Mouse (Mus musculus) kidney, embryonic 16.5 days (tissue): ENCODE measurements around the gene Rsph1. TPM values are rescaled to one million over a fixed set of nuclear protein-coding genes. Genes with fewer than 3 reads are reported as not detected.

ENCODE experiments used
- ATAC-seq: fragments of 200-750 bp; cut with Nextera tagmentation; 2 replicates; pipeline ENCODE4 v1.8.0; 2017; ENCODE audit warnings: moderate TSS enrichment; ENCODE audit not compliant: low FRiP score, low TSS enrichment
- H3K27ac ChIP-seq: fragments of 300-500 bp; sonication (generic); 2 replicates; pipeline ENCODE4 v1.5.1; 2014; ENCODE audit warnings: low read length
- H3K27me3 ChIP-seq: fragments of 300-500 bp; sonication (generic); 2 replicates; pipeline ENCODE4 v1.6.1; 2014; ENCODE audit warnings: low read length, control low read depth, mixed read lengths; ENCODE audit not compliant: insufficient read depth
- H3K36me3 ChIP-seq: fragments of 300-500 bp; sonication (generic); 2 replicates; pipeline ENCODE4 v1.6.1; 2014; ENCODE audit warnings: low read length, control low read depth, mixed read lengths; ENCODE audit not compliant: insufficient read depth
- H3K4me1 ChIP-seq: fragments of 300-500 bp; sonication (generic); 2 replicates; pipeline ENCODE4 v1.6.1; 2014; ENCODE audit warnings: low read length, control low read depth, mixed read lengths; ENCODE audit not compliant: insufficient read depth
- H3K4me2 ChIP-seq: fragments of 300-500 bp; sonication (generic); replicated peaks from 2 replicates; pipeline ENCODE4 v1.6.1; 2014; ENCODE audit warnings: low read depth, low read length
- H3K4me3 ChIP-seq: fragments of 300-500 bp; sonication (generic); 2 replicates; pipeline ENCODE4 v1.5.1; 2014; ENCODE audit warnings: mild to moderate bottlenecking, low read length
- H3K9ac ChIP-seq: fragments of 300-500 bp; sonication (generic); replicated peaks from 2 replicates; pipeline ENCODE4 v1.6.1; 2014; ENCODE audit warnings: low read length
- H3K9me3 ChIP-seq: fragments of 300-500 bp; sonication (generic); 2 replicates; pipeline ENCODE4 v1.6.1; 2016; ENCODE audit warnings: low read length, control low read depth
- WGBS: fragments of 180-500 bp; shearing (Covaris S2); extraction: QIAGEN DNeasy Blood & Tissue Kit; methylation state at CpG from one replicate; pipeline ENCODE4 v1.1.7; 2014; 5-methylcytosine and 5-hydroxymethylcytosine counted together
- polyA plus RNA-seq: library from polyadenylated mRNA; unstranded; fragments of >200 nt; fragmentation: Nextera tagmentation; extraction: Ambion mirVana; gene quantifications from 2 replicates; pipeline ENCODE4 v1.2.1, GENCODE M21; 2015

The Rsph1 gene
- polyA plus RNA-seq, 1 experiment from 2014 or later = 2.0 TPM

- Histone ChIP-seq H3K9ac (no peak overlapping the region), H3K9me3 (no peaks in the 10 kb centered on the region), H3K27ac (no peak overlapping the region), H3K4me3 (no peak overlapping the region), H3K4me1 (peaks cover 8% of the 10 kb centered on the region), H3K27me3 (no peaks in the 10 kb centered on the region), H3K4me2 (no peak overlapping the region), H3K36me3 (no peaks in the 10 kb centered on the region)
- ATAC-seq = no peak
- 53% methylated on average over 19 of the region's 19 CpGs for WGBS
Measured at GRCm38 (mm10) chr17:31281830-31282686, 4.9 kb upstream of the Rsph1 start.

GRCm38 (mm10) chr17:31280269-31280668 lies 3.1 kb upstream of the Rsph1 start:
- no peak for ATAC-seq
- Histone ChIP-seq H3K27me3 (no peaks in the 10 kb centered on the region), H3K4me1 (peaks cover 13% of the 10 kb centered on the region)

GRCm38 (mm10) chr17:31279541-31279940 lies 2.4 kb upstream of the Rsph1 start:
- ATAC-seq = no peak
- H3K9ac ChIP-seq = no peak overlapping the region
- H3K9me3 ChIP-seq = no peaks in the 10 kb centered on the region
- no peaks in the 10 kb centered on the region for H3K27me3 ChIP-seq
- H3K27ac ChIP-seq = no peak overlapping the region
- no peak overlapping the region for H3K4me3 ChIP-seq
- peaks cover 13% of the 10 kb centered on the region for H3K4me1 ChIP-seq
- no peak overlapping the region for H3K4me2 ChIP-seq
- no peaks in the 10 kb centered on the region for H3K36me3 ChIP-seq
- WGBS = 62% methylated on average over 9 of the region's 9 CpGs

More at GRCm38 (mm10) chr17:31280269-31280668, 3.1 kb upstream of the Rsph1 start:
- Histone ChIP-seq H3K27ac (no peak overlapping the region), H3K4me2 (no peak overlapping the region), H3K9ac (no peak overlapping the region), H3K9me3 (no peaks in the 10 kb centered on the region), H3K4me3 (no peak overlapping the region), H3K36me3 (no peaks in the 10 kb centered on the region)
- 58% methylated on average over 6 of the region's 6 CpGs for WGBS

GRCm38 (mm10) chr17:31277931-31278330 lies 748 bp upstream of the Rsph1 start:
- ATAC-seq = no peak
- no peaks in the 10 kb centered on the region for H3K36me3 ChIP-seq
- no peak overlapping the region for H3K4me3 ChIP-seq
- H3K4me1 ChIP-seq = peaks cover 13% of the 10 kb centered on the region
- 68% methylated on average over 4 of the region's 4 CpGs for WGBS
- H3K27ac ChIP-seq = no peak overlapping the region
- no peaks in the 10 kb centered on the region for H3K27me3 ChIP-seq
- no peak overlapping the region for H3K9ac ChIP-seq
- no peak overlapping the region for H3K4me2 ChIP-seq
- H3K9me3 ChIP-seq = no peaks in the 10 kb centered on the region

GRCm38 (mm10) chr17:31276207-31276921 lies 819 bp downstream of the Rsph1 start:
- Histone ChIP-seq H3K27ac (no peak overlapping the region), H3K9ac (peak overlapping the region; percentile 23), H3K4me2 (peak overlapping the region; percentile 80), H3K36me3 (no peaks in the 10 kb centered on the region), H3K27me3 (no peaks in the 10 kb centered on the region), H3K4me1 (peaks cover 13% of the 10 kb centered on the region), H3K4me3 (peak overlapping the region; percentile 51), H3K9me3 (no peaks in the 10 kb centered on the region)
- 28% methylated on average over 9 of the region's 9 CpGs for WGBS
- ATAC-seq = no peak; the same call in 1 of the 2 replicates

- H3K9me3 ChIP-seq = no peaks in the 10 kb centered on the region
- 67% methylated on average over 6 of the region's 6 CpGs for WGBS
- H3K9ac ChIP-seq = no peak overlapping the region
- H3K4me3 ChIP-seq = no peak overlapping the region
- no peaks in the 10 kb centered on the region for H3K36me3 ChIP-seq
- no peaks in the 10 kb centered on the region for H3K27me3 ChIP-seq
- H3K4me2 ChIP-seq = no peak overlapping the region
- no peak for ATAC-seq
- H3K4me1 ChIP-seq = peaks cover 13% of the 10 kb centered on the region
- H3K27ac ChIP-seq = no peak overlapping the region
Measured at GRCm38 (mm10) chr17:31275181-31275580, 2.0 kb downstream of the Rsph1 start.

- 90% methylated on average over 8 of the region's 8 CpGs for WGBS
- Histone ChIP-seq H3K9ac (no peak overlapping the region), H3K27me3 (no peaks in the 10 kb centered on the region), H3K36me3 (no peaks in the 10 kb centered on the region), H3K4me1 (peaks cover 13% of the 10 kb centered on the region), H3K4me2 (no peak overlapping the region), H3K4me3 (no peak overlapping the region), H3K27ac (no peak overlapping the region), H3K9me3 (no peaks in the 10 kb centered on the region)
- ATAC-seq = no peak
Measured at GRCm38 (mm10) chr17:31273631-31274030, 3.6 kb downstream of the Rsph1 start.

- Histone ChIP-seq H3K4me3 (no peak overlapping the region), H3K4me2 (no peak overlapping the region), H3K27me3 (no peaks in the 10 kb centered on the region), H3K36me3 (no peaks in the 10 kb centered on the region), H3K27ac (no peak overlapping the region), H3K9ac (no peak overlapping the region), H3K9me3 (no peaks in the 10 kb centered on the region), H3K4me1 (peaks cover 10% of the 10 kb centered on the region)
- ATAC-seq = no peak
- 84% methylated on average over 9 of the region's 9 CpGs for WGBS
Measured at GRCm38 (mm10) chr17:31272416-31273165, 4.6 kb downstream of the Rsph1 start.

- no peak for ATAC-seq
- no peak overlapping the region for H3K9ac ChIP-seq
- WGBS = 66% methylated on average over 2 of the region's 7 CpGs
Measured at GRCm38 (mm10) chr17:31271136-31271851, 5.9 kb downstream of the Rsph1 start.

More at GRCm38 (mm10) chr17:31271136-31271851, 5.9 kb downstream of the Rsph1 start:
- Histone ChIP-seq H3K4me3 (no peak overlapping the region), H3K4me1 (no peaks in the 10 kb centered on the region), H3K4me2 (no peak overlapping the region), H3K36me3 (no peaks in the 10 kb centered on the region), H3K27me3 (no peaks in the 10 kb centered on the region), H3K9me3 (no peaks in the 10 kb centered on the region), H3K27ac (no peak overlapping the region)
